Mouse (Mus musculus) liver, postnatal 0 days (tissue): ENCODE results near the gene Cyb5r3.

Experiments used
- CTCF ChIP-seq: sonication (generic); IDR thresholded peaks from 2 replicates; pipeline ENCODE4 v1.5.1; 2016; ENCODE audit warnings: antibody characterized with exemption, low read depth
- EP300 ChIP-seq: IDR thresholded peaks from 2 replicates; pipeline ENCODE4 v1.6.1; 2016; ENCODE audit warnings: antibody characterized with exemption, low read depth, mild to moderate bottlenecking

GRCm38 (mm10) chr15:83182351-83182750 is 10.0 kb upstream of the Cyb5r3 start:
- TF ChIP-seq CTCF (no peak), EP300 (no peak)
